Mouse (Mus musculus) bone marrow macrophage, adult 2 months (primary cell): Measurements from ENCODE around the gene Cisd3.

Source experiments
- CTCF ChIP-seq: IDR thresholded peaks from 2 replicates; pipeline ENCODE4 v1.5.1; 2012; ENCODE audit warnings: low read depth, mild to moderate bottlenecking, low read length, moderate library complexity
- POLR2A ChIP-seq: IDR thresholded peaks from 2 replicates; pipeline ENCODE4 v1.6.1; 2012; ENCODE audit warnings: mild to moderate bottlenecking, low read depth, low read length, borderline replicate concordance

- TF ChIP-seq CTCF: no peak
- TF ChIP-seq POLR2A: no peak
These were observed 29.4 kb downstream of the Cisd3 start for GRCm38 (mm10) chr11:97714784-97715760.
